Comparison of ENCODE assay signal across 8 mouse cellular contexts in the genomic region with DNA sequence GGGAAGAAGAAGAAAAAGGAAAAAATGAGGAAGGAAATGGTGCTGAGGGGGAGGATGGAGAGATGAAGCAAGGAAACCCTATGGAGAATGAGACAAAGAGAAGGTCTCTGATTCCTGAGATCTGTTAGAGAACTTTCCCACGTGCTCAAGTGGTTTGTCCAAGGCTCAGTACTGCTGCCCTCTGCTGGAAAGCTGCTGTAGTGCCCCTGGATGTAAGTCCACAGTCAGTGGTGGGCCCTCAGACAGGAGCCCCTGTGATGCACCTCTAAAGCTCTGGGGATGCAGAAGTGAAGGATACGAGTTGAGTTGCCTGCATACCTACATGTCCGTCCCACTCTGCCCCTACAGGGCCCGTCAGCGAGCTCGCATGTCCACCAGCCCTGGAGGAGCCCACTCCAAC. TPM values are rescaled to one million over a fixed set of nuclear protein-coding genes. Genes with fewer than 3 reads are reported as not detected.
DNase-seq lines count a peak whose midpoint lies in the region; ATAC-seq and TF ChIP-seq lines count a peak whose summit lies in the region.

No protein-coding gene starts in this region.

- ATAC-seq in heart, postnatal 0 days (ENCODE audit: insufficient read depth, low read depth), result peak; percentile 40; the same call in 1 of the 2 replicates

- WGBS in heart, postnatal 0 days, result 29% methylated on average over 6 of the region's 6 CpGs

- H3K36me3 ChIP-seq in heart, postnatal 0 days (replicated peaks; ENCODE audit: control insufficient read depth, insufficient read depth, low read length), result no peaks in the 10 kb centered on the region

- H3K9ac ChIP-seq in heart, postnatal 0 days (replicated peaks; ENCODE audit: low read depth, low read length), result no peak overlapping the region

- no peak overlapping the region for H3K4me2 ChIP-seq in heart, postnatal 0 days (ENCODE audit: low read depth, low read length)

- DNase-seq in CD4-positive, CD25-positive, alpha-beta regulatory T cell, adult 2 months (ENCODE audit: low read depth, low spot score), result peak; percentile 83
- peak; percentile 84 for DNase-seq in NIH3T3 (ENCODE audit: low read depth)
- DNase-seq in embryo, embryonic 10 days (ENCODE audit: low spot score), result peak; percentile 85
- DNase-seq in heart, postnatal 0 days (ENCODE audit: low spot score), result peak; percentile 34
- DNase-seq in layer of hippocampus, adult 2 months (ENCODE audit: low spot score in 2 of 2), result peak; percentile 21 to 71
- DNase-seq in lung, postnatal 36 days, result peak; percentile 85
- peak; percentile 22 to 39 for DNase-seq in right cerebral cortex, postnatal 36 days (ENCODE audit: low spot score in 2 of 2)
- peak; percentile 70 for DNase-seq in urinary bladder, postnatal 25 days (ENCODE audit: low spot score)

- H3K9me3 ChIP-seq in heart, postnatal 0 days (replicated peaks; ENCODE audit: control insufficient read depth, low read length), result no peaks in the 10 kb centered on the region

- TF ChIP-seq EP300 in heart, postnatal 0 days (IDR thresholded peaks at IDR 0.05; ENCODE audit: low read depth), result no peak

- no peaks in the 10 kb centered on the region for H3K4me1 ChIP-seq in heart, postnatal 0 days (ENCODE audit: control insufficient read depth, insufficient read depth)

- no peak overlapping the region for H3K27ac ChIP-seq in heart, postnatal 0 days (ENCODE audit: low read depth)
- H3K27ac ChIP-seq in layer of hippocampus, adult 2 months, result no peak overlapping the region

- H3K27me3 ChIP-seq in heart, postnatal 0 days (ENCODE audit: control insufficient read depth, insufficient read depth, low read length), result no peaks in the 10 kb centered on the region

- peak; percentile 76 for TF ChIP-seq CTCF in heart, postnatal 0 days (IDR thresholded peaks at IDR 0.05; ENCODE audit: low read depth)
- TF ChIP-seq CTCF in layer of hippocampus, adult 2 months (conservative IDR thresholded peaks at IDR 0.05), result peak; percentile 94

- no peak overlapping the region for H3K4me3 ChIP-seq in heart, postnatal 0 days (ENCODE audit: low read depth, low read length)
- no peak overlapping the region for H3K4me3 ChIP-seq in layer of hippocampus, adult 2 months

RNA-seq across cellular contexts. Expression of a gene that starts 5.5 kb away (rescaled TPM):
- 12.6 and 28.8 TPM in 2 replicates for total RNA-seq in heart, postnatal 0 days (2014; rRNA removed; ENCODE audit: low replicate concordance)
- 2.8 and 3.4 TPM in 2 replicates for polyA plus RNA-seq in heart, postnatal 0 days (2015; fragmentation: Nextera tagmentation; extraction: Ambion mirVana)
- 10 to 100 TPM; 43.7 to 46.7 TPM for total RNA-seq in layer of hippocampus, adult 2 months (2021)

RNA-seq across cellular contexts. Expression of a gene that starts 34.1 kb away (rescaled TPM):
- 0.89 TPM in 1 of 2 replicates, not detected in the other for total RNA-seq in heart, postnatal 0 days (2014; rRNA removed; ENCODE audit: low replicate concordance)
- polyA plus RNA-seq in heart, postnatal 0 days (2015; fragmentation: Nextera tagmentation; extraction: Ambion mirVana), result not detected in 2 replicates
- not detected for total RNA-seq in layer of hippocampus, adult 2 months (2021)

Comparison
In these comparisons a context has a peak if more than half of its experiments do, and no peak if none do; other contexts are left out.
1. DNase-seq: peak in every context shown above with its lines; median percentile 85 in embryo, embryonic 10 days; 85 in lung, postnatal 36 days; 84 in NIH3T3; 83 in CD4-positive, CD25-positive, alpha-beta regulatory T cell, adult 2 months; 70 in urinary bladder, postnatal 25 days; 46 in layer of hippocampus, adult 2 months; 34 in heart, postnatal 0 days; 30 in right cerebral cortex, postnatal 36 days.